Mouse (Mus musculus) C2C12 (cell line): Measurements from ENCODE around the gene Polk. TPM values are rescaled to one million over a fixed set of nuclear protein-coding genes. Genes with fewer than 3 reads are reported as not detected.

Experiments used
- H3K27me3 ChIP-seq: one replicate; pipeline ENCODE4 v1.6.1; 2011; ENCODE audit not compliant: control insufficient read depth, insufficient read depth, insufficient read length
- H3K36me3 ChIP-seq: one replicate; pipeline ENCODE4 v1.6.1; 2011; ENCODE audit not compliant: control insufficient read depth, insufficient read depth
- H3K4me3 ChIP-seq: one replicate; pipeline ENCODE4 v1.5.1; 2011; ENCODE audit warnings: mild to moderate bottlenecking, control low read depth; ENCODE audit not compliant: poor library complexity, insufficient read depth, severe bottlenecking
- H3K79me2 ChIP-seq: one replicate; pipeline ENCODE4 v1.6.1; 2011; ENCODE audit not compliant: control insufficient read depth, insufficient read depth
- H3K79me3 ChIP-seq: one replicate; pipeline ENCODE4 v1.6.1; 2011; ENCODE audit warnings: low read depth, control low read depth
- H3ac ChIP-seq: one replicate; pipeline ENCODE3; 2011; ENCODE audit warnings: low read depth; ENCODE audit not compliant: control insufficient read depth, insufficient read length
- CEBPB ChIP-seq: IDR thresholded peaks from one replicate; pipeline ENCODE4 v1.6.1; 2011; ENCODE audit warnings: low read depth, mild to moderate bottlenecking, control low read depth, moderate library complexity
- CTCF ChIP-seq: IDR thresholded peaks from one replicate; pipeline ENCODE4 v1.5.1; 2011; ENCODE audit not compliant: control insufficient read depth, insufficient read depth, insufficient read length
- FOSL1 ChIP-seq: IDR thresholded peaks from one replicate; pipeline ENCODE4 v1.8.0; 2011; ENCODE audit warnings: mild to moderate bottlenecking, low read length; ENCODE audit not compliant: poor library complexity, insufficient read depth, severe bottlenecking
- MAX ChIP-seq: IDR thresholded peaks from one replicate; pipeline ENCODE4 v1.6.1; 2011; ENCODE audit warnings: mild to moderate bottlenecking, control low read depth
- MYOD1 ChIP-seq: IDR thresholded peaks from one replicate; pipeline ENCODE4 v1.6.1; 2011; ENCODE audit warnings: low read depth; ENCODE audit not compliant: control insufficient read depth, insufficient read length
- MYOG ChIP-seq: IDR thresholded peaks from one replicate; pipeline ENCODE4 v1.6.1; 2011; ENCODE audit not compliant: control insufficient read depth, insufficient read length; ENCODE audit errors: extremely low read depth
- USF1 ChIP-seq: IDR thresholded peaks from one replicate; pipeline ENCODE4 v1.6.1; 2011; ENCODE audit warnings: low read depth, mild to moderate bottlenecking, control low read depth, moderate library complexity
- polyA plus RNA-seq: library from polyadenylated mRNA; unstranded; fragments of >200 nt; fragmentation: generic; extraction: Trizol; gene quantifications from one replicate; pipeline ENCODE4 v1.2.1, GENCODE M21; 2012; ENCODE audit warnings: missing spikeins

The Polk gene
- polyA plus RNA-seq, 1 experiment = 3.5 TPM

GRCm38 (mm10) chr13:96435793-96436192 is 106.6 kb downstream of the Polk start:
- Histone ChIP-seq H3K79me2 (no peaks in the 10 kb centered on the region), H3K4me3 (no peak overlapping the region), H3K27me3 (no peaks in the 10 kb centered on the region), H3K36me3 (no peaks in the 10 kb centered on the region), H3ac (no peak overlapping the region), H3K79me3 (no peaks in the 10 kb centered on the region)
- TF ChIP-seq MYOG (no peak), MYOD1 (no peak), MAX (no peak), USF1 (no peak), CTCF (no peak), FOSL1 (no peak), CEBPB (no peak)

- no peak for TF ChIP-seq USF1
- no peak for TF ChIP-seq CEBPB
- no peak for TF ChIP-seq MAX
- no peak for TF ChIP-seq FOSL1
- no peak for TF ChIP-seq CTCF
- no peak for TF ChIP-seq MYOD1
- no peak for TF ChIP-seq MYOG
- Histone ChIP-seq H3K4me3 (no peak overlapping the region), H3K79me3 (no peaks in the 10 kb centered on the region)
These were observed 107.5 kb downstream of the Polk start for GRCm38 (mm10) chr13:96434899-96435331.

GRCm38 (mm10) chr13:96433648-96434190 is 108.7 kb downstream of the Polk start:
- H3K79me3 ChIP-seq = no peaks in the 10 kb centered on the region
- H3K79me2 ChIP-seq = no peaks in the 10 kb centered on the region
- TF ChIP-seq CTCF (no peak), MYOG (no peak), CEBPB (no peak), MAX (no peak), USF1 (no peak), MYOD1 (no peak), FOSL1 (no peak)

More at GRCm38 (mm10) chr13:96434899-96435331, 107.5 kb downstream of the Polk start:
- Histone ChIP-seq H3K27me3 (no peaks in the 10 kb centered on the region), H3K79me2 (no peaks in the 10 kb centered on the region), H3ac (no peak overlapping the region), H3K36me3 (no peaks in the 10 kb centered on the region)

GRCm38 (mm10) chr13:96433041-96433440 is 109.3 kb downstream of the Polk start:
- Histone ChIP-seq H3K79me2 (no peaks in the 10 kb centered on the region), H3K27me3 (no peaks in the 10 kb centered on the region), H3K36me3 (no peaks in the 10 kb centered on the region), H3K4me3 (no peak overlapping the region), H3ac (no peak overlapping the region), H3K79me3 (no peaks in the 10 kb centered on the region)
- TF ChIP-seq USF1 = no peak
- no peak for TF ChIP-seq MYOG
- no peak for TF ChIP-seq CEBPB
- no peak for TF ChIP-seq FOSL1
- no peak for TF ChIP-seq MYOD1
- TF ChIP-seq MAX = no peak
- TF ChIP-seq CTCF = no peak

More at GRCm38 (mm10) chr13:96433648-96434190, 108.7 kb downstream of the Polk start:
- Histone ChIP-seq H3K27me3 (no peaks in the 10 kb centered on the region), H3ac (no peak overlapping the region), H3K4me3 (no peak overlapping the region), H3K36me3 (no peaks in the 10 kb centered on the region)

GRCm38 (mm10) chr13:96432376-96432811 is 110.0 kb downstream of the Polk start:
- H3K36me3 ChIP-seq = no peaks in the 10 kb centered on the region
- no peaks in the 10 kb centered on the region for H3K79me2 ChIP-seq
- no peak overlapping the region for H3ac ChIP-seq
- no peak overlapping the region for H3K4me3 ChIP-seq
- TF ChIP-seq MAX = no peak
- no peak for TF ChIP-seq MYOD1
- TF ChIP-seq MYOG = no peak
- no peak for TF ChIP-seq CEBPB
- no peak for TF ChIP-seq FOSL1
- TF ChIP-seq USF1 = no peak
- no peak for TF ChIP-seq CTCF
- no peaks in the 10 kb centered on the region for H3K79me3 ChIP-seq
- no peaks in the 10 kb centered on the region for H3K27me3 ChIP-seq

- TF ChIP-seq USF1 = no peak
- TF ChIP-seq CTCF = peak; percentile 56
These were observed 110.7 kb downstream of the Polk start for GRCm38 (mm10) chr13:96431595-96432156.

More at GRCm38 (mm10) chr13:96431595-96432156, 110.7 kb downstream of the Polk start:
- H3ac ChIP-seq = peak overlapping the region; percentile 29
- H3K79me3 ChIP-seq = no peaks in the 10 kb centered on the region
- no peaks in the 10 kb centered on the region for H3K36me3 ChIP-seq
- no peaks in the 10 kb centered on the region for H3K27me3 ChIP-seq
- no peaks in the 10 kb centered on the region for H3K79me2 ChIP-seq
- no peak overlapping the region for H3K4me3 ChIP-seq

Other genes with a start within 250 kb of the Polk start
- 7.3 TPM for gene Poc5, start 154.3 kb downstream of the Polk start, polyA plus RNA-seq
- not detected for gene Ankdd1b, start 71.4 kb downstream of the Polk start, polyA plus RNA-seq
- not detected for gene Gm17622, start 51.8 kb downstream of the Polk start, polyA plus RNA-seq
- gene Col4a3bp, start within 50 bp of the Polk start, polyA plus RNA-seq = 13.9 TPM
- 58.7 TPM for gene Hmgcr, start 128.4 kb upstream of the Polk start, polyA plus RNA-seq
- gene Ankrd31, start 205.7 kb upstream of the Polk start, polyA plus RNA-seq = not detected